Mouse (Mus musculus): ENCODE measurements around the gene Nfe2. TPM values are rescaled to one million over a fixed set of nuclear protein-coding genes. Genes with fewer than 3 reads are reported as not detected.
"Not testable (repeated sequence)": the region's sequence is repeated elsewhere in the genome, so short reads cannot be mapped to it uniquely, and the experiment has no call there.

Nfe2 gene
- polyA plus RNA-seq, 1 experiment from 2014 or later, result not detected

DNA sequence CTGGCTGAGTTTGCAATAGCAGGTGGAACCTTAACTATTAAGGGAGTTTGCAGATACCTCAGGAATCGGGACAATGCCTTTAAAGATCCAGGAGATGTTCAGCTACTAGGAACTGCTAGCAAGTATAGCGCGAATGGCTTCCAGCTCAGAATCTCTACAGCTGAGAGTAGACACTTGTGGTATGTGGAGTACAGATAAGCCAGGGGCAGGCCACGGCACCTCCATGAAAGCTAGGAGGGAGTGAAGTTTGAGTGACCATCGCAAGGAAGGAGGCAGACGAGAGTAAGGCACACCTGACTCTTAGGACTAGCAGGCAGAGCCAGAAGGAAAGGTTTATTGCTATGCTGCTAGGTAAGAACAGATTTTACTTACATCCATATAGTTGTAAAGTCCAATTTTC lies 12.6 kb downstream of the Nfe2 start:
- DNase-seq (ENCODE audit: low read depth, low spot score), result no peak
- in situ Hi-C loops (cut with MboI; ENCODE audit: low pct_unique_long_range_greater_than_20kb), result no loop called here
- ChIA-PET CTCF (interaction anchor here (0.9 kb wide), 1 partner anchor 61 kb away, joined by 3 read pairs; no protein-coding TSS in a partner anchor), POLR2A (no interaction called here)
- ATAC-seq, result no peak
- TF ChIP-seq CTCF (IDR thresholded peaks at IDR 0.05), result no peak
- no peaks in the 10 kb centered on the region for H3K27me3 ChIP-seq

GRCm38 (mm10) chr15:103242885-103243284 lies 15.3 kb downstream of the Nfe2 start:
- TF ChIP-seq CTCF (IDR thresholded peaks at IDR 0.05), result no peak
- H3K27me3 ChIP-seq, result no peaks in the 10 kb centered on the region
- DNase-seq (ENCODE audit: low read depth, low spot score) (no peak), ATAC-seq (no peak)
- ChIA-PET POLR2A (interaction anchor here (0.6 to 1.0 kb wide), 2 partner anchors 28 to 37 kb away, joined by 4 to 5 read pairs; no protein-coding TSS in a partner anchor), CTCF (interaction anchor here (1.1 to 1.3 kb wide), 2 partner anchors 8 to 19 kb away, joined by 3 to 4 read pairs; no protein-coding TSS in a partner anchor)
- in situ Hi-C loops (cut with MboI; ENCODE audit: low pct_unique_long_range_greater_than_20kb), result no loop called here

GRCm38 (mm10) chr15:103241071-103242018 lies 16.9 kb downstream of the Nfe2 start:
- H3K27me3 ChIP-seq; ATAC-seq; POLR2A ChIA-PET; in situ Hi-C loops (cut with MboI; ENCODE audit: low pct_unique_long_range_greater_than_20kb); DNase-seq (ENCODE audit: low read depth, low spot score): not testable (repeated sequence)
- CTCF ChIA-PET, result interaction anchor here (0.9 to 1.1 kb wide), 4 partner anchors 9 to 47 kb away, joined by 3 to 4 read pairs (median 3); no protein-coding TSS in a partner anchor

DNA sequence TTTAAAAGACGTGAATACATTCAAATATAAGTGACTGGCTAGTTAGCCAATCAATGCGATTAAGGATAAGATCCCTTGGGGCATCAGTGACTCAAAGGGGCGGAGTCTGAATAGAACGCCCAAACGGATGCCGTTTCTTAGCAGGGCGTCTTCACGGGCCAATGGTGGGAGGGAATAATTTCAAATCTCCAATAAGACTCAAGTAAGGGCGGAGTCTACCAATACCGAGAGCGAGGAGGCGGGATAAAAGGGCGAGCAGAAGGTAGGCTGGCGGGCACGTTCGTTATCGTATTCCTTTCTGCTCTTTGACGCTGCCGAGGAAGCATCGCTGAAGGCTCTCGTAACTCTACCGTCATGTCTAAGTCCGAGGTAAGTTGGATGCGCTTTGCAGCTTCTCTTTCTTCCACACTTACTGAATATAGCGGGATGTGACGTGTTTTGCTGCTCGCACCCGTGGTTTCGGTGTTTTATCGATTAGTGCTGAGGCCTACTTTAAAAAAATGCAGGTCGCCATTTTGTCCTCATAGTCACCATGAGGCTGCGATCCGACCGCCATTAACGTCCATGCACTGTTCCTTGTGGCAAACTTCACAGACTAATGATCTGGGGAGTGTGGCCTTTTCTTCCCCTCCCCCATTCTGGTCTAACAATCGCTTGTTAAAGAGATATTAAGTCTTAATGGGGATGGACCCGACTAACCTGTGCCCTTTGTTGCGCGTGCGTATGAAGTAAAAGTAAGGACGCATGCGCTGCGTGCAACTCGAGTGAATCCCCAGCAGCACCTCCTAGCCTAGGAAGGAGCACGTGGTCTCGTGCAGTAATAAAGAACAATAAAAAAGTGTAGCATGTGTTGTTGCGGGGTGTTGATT lies 17.8 kb downstream of the Nfe2 start, which contains the start of gene Hnrnpa1:
Hnrnpa1 (plus strand) TSS at position 273 of the 869 bp plus-strand sequence.
- TF ChIP-seq CTCF (IDR thresholded peaks at IDR 0.05), result no peak
- DNase-seq (ENCODE audit: low read depth, low spot score) (peak; percentile 97), ATAC-seq (peak; percentile 85)
- CTCF ChIA-PET, result interaction anchor here (0.9 to 2.1 kb wide), 4 partner anchors 10 to 274 kb away, joined by 3 to 5 read pairs (median 3); partner anchors contain the start of gene Hoxc10
- POLR2A ChIA-PET, result interaction anchor here (0.6 to 1.5 kb wide), 5 partner anchors 9 to 698 kb away, joined by 3 to 8 read pairs (median 6); no protein-coding TSS in a partner anchor
- in situ Hi-C loops (cut with MboI; ENCODE audit: low pct_unique_long_range_greater_than_20kb), result no loop called here
- no peaks in the 10 kb centered on the region for H3K27me3 ChIP-seq

DNA sequence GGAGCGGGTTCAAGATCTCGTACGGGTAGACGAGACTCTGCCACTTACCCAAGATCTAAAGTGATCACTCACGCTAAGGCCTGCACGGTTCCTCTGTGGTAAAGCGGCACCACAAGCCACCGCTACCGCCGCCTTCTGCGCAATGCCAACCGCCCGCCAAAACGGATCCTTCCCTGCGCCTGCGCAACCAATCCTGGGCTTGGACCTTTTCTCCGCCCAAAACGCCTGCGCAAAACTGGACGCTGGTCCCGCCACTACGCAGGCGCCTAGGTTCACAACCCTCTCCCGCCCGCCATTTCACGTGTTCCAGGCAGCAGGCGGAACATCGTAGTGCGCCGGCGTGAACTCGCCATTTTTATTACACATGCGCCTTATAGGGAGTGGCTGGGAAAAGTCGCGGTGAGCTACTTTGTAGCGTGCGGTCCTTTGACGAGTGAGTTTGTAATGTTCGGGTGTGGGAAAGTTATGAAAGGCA lies 18.5 kb downstream of the Nfe2 start, which contains the start of gene Cbx5:
Cbx5 (minus strand) TSS at position 132 of the 475 bp plus-strand sequence.
- CTCF ChIA-PET, result interaction anchor here (2.1 kb wide), 1 partner anchor 273 kb away, joined by 5 read pairs; the partner anchor contains the start of gene Hoxc10
- POLR2A ChIA-PET, result interaction anchor here (0.6 to 1.5 kb wide), 5 partner anchors 9 to 698 kb away, joined by 3 to 8 read pairs (median 6); no protein-coding TSS in a partner anchor
- ATAC-seq (peak; percentile 61), DNase-seq (ENCODE audit: low read depth, low spot score) (peak; percentile 91)
- no peak for TF ChIP-seq CTCF (IDR thresholded peaks at IDR 0.05)
- in situ Hi-C loops (cut with MboI; ENCODE audit: low pct_unique_long_range_greater_than_20kb), result no loop called here
- H3K27me3 ChIP-seq, result no peaks in the 10 kb centered on the region

- peak; percentile 91 for ATAC-seq
- ChIA-PET CTCF (interaction anchor here (2.1 kb wide), 1 partner anchor 273 kb away, joined by 5 read pairs; the partner anchor contains the start of gene Hoxc10), POLR2A (interaction anchor here (1.1 to 1.5 kb wide), 3 partner anchors 8 to 84 kb away, joined by 3 to 6 read pairs (median 5); no protein-coding TSS in a partner anchor)
- DNase-seq (ENCODE audit: low read depth, low spot score), result peak; percentile 88
- no peak for TF ChIP-seq CTCF (IDR thresholded peaks at IDR 0.05)
- H3K27me3 ChIP-seq, result no peaks in the 10 kb centered on the region
- in situ Hi-C loops (cut with MboI; ENCODE audit: low pct_unique_long_range_greater_than_20kb), result no loop called here
Measured at GRCm38 (mm10) chr15:103239130-103239684, 19.0 kb downstream of the Nfe2 start.

GRCm38 (mm10) chr15:103237295-103237694 lies 20.9 kb downstream of the Nfe2 start:
- no peaks in the 10 kb centered on the region for H3K27me3 ChIP-seq
- TF ChIP-seq CTCF (IDR thresholded peaks at IDR 0.05), result no peak
- ATAC-seq (no peak), DNase-seq (ENCODE audit: low read depth, low spot score) (no peak)
- in situ Hi-C loops (cut with MboI; ENCODE audit: low pct_unique_long_range_greater_than_20kb), result no loop called here
- ChIA-PET CTCF (interaction anchor here (1.6 kb wide), 1 partner anchor 11 kb away, joined by 4 read pairs; no protein-coding TSS in a partner anchor), POLR2A (interaction anchor here (0.6 kb wide), 1 partner anchor 73 kb away, joined by 6 read pairs; the partner anchor contains the start of gene Gpr84)

GRCm38 (mm10) chr15:103233119-103233518 lies 25.1 kb downstream of the Nfe2 start:
- no peak for DNase-seq (ENCODE audit: low read depth, low spot score)
- ChIA-PET CTCF (interaction anchor here (1.3 to 1.5 kb wide), 2 partner anchors 39 to 74 kb away, joined by 3 read pairs; no protein-coding TSS in a partner anchor), POLR2A (interaction anchor here (0.6 kb wide), 1 partner anchor 35 kb away, joined by 3 read pairs; no protein-coding TSS in a partner anchor)
- no peaks in the 10 kb centered on the region for H3K27me3 ChIP-seq
- in situ Hi-C loops (cut with MboI; ENCODE audit: low pct_unique_long_range_greater_than_20kb), result no loop called here
- no peak for TF ChIP-seq CTCF (IDR thresholded peaks at IDR 0.05)
- no peak for ATAC-seq

- H3K27me3 ChIP-seq, result no peaks in the 10 kb centered on the region
- no peak for TF ChIP-seq CTCF (IDR thresholded peaks at IDR 0.05)
- ChIA-PET POLR2A (interaction anchor here (0.7 to 1.7 kb wide), 2 partner anchors 8 to 293 kb away, joined by 4 to 5 read pairs; no protein-coding TSS in a partner anchor), CTCF (interaction anchor here (1.2 to 2.0 kb wide), 3 partner anchors 13 to 24 kb away, joined by 3 to 7 read pairs (median 4); no protein-coding TSS in a partner anchor)
- in situ Hi-C loops (cut with MboI; ENCODE audit: low pct_unique_long_range_greater_than_20kb), result no loop called here
- DNase-seq (ENCODE audit: low read depth, low spot score), result no peak
- peak; percentile 31 for ATAC-seq
Measured at GRCm38 (mm10) chr15:103228904-103229303, 29.3 kb downstream of the Nfe2 start.
